Mouse (Mus musculus) small intestine, adult 2 months (tissue): ENCODE results near the gene Fcgrt.

Source experiments
- CTCF ChIP-seq: fragments of 200-500 bp; IDR thresholded peaks from 2 replicates; pipeline ENCODE4 v1.5.1; 2012; ENCODE audit warnings: low read depth, mild to moderate bottlenecking, control low read depth, inconsistent platforms, low read length, moderate library complexity, mixed read lengths; ENCODE audit not compliant: insufficient replicate concordance, insufficient read length; ENCODE audit errors: extremely low read depth
- POLR2A ChIP-seq: fragments of 200-500 bp; IDR thresholded peaks from 2 replicates; pipeline ENCODE4 v1.6.1; 2012; ENCODE audit warnings: low read depth, mild to moderate bottlenecking, control low read depth, inconsistent platforms, low read length, moderate library complexity

DNA sequence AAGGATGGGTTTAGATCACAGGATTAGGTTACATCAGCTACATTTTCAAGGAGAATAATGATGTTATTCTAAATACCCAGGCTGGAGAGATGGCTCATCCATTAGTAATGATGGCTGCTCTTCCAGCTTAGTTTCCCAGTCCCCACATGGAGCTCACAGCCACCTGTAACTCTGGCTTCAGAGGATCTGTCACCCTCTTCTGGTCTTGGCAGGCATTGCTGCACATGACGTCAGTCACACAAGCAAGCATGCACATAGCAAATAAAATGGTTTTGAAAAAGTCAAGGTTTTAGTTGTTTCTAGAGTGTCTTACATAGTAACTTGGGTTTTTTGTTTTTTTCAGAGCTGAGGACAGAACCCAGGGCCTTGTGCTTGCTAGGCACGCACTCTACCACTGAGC is 31.4 kb downstream of the Fcgrt start:
- TF ChIP-seq POLR2A (no peak), CTCF (peak; percentile 29; the same call in 1 of the 2 replicates)
